Mouse (Mus musculus): ENCODE data around the gene Gins2.

Gins2 gene

DNA sequence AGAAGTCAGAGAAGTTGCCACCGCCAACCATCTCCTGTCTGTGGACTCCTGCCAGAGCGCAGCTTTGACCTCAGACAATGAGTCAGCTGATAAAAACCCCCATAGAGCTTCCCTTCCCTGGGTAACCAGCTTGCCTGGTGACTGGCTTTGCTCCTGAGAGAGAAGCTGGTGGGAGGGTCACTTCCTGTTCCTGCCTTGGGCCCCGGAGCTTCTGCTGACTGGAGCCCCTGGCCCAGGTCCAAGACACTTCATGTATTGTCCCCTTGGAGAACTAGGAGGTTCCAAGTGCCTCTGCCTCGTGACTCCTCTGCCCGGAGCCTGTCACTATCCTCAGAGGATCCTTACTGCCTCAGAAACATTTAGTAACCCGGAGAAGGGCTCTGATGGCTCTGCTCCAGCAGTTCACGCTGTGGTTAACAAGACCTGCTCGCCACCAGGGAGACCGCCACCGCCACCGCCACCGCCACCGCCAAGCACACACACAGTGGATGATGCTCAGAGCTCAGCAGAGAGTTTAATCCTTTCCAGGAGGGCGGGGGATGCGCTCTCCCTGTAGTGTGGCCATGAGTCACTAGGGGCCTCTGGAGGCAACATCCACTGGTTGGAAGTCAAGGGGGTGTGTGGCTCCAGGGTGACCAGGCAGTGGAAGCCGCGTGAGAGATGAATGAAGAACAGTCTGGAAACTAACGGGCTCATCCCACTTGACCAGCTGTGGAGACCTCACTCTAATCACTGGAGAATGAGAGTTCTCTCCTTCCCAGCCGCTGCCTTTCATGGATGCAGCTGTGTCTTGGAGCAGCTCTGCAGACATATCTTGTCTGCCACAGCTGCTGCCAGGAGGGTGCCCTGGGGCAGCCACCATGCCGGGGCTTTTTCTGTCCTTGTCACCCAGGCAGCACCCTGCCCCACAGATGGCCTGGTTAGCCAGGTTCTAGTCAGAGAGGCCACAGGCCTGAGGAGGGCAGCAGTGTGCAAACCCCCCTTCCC is 25.0 kb downstream of the Gins2 start:
- peak; percentile 56 for DNase-seq

GRCm38 (mm10) chr8:120563348-120563724 is 25.8 kb downstream of the Gins2 start:
- no peak for DNase-seq

DNA sequence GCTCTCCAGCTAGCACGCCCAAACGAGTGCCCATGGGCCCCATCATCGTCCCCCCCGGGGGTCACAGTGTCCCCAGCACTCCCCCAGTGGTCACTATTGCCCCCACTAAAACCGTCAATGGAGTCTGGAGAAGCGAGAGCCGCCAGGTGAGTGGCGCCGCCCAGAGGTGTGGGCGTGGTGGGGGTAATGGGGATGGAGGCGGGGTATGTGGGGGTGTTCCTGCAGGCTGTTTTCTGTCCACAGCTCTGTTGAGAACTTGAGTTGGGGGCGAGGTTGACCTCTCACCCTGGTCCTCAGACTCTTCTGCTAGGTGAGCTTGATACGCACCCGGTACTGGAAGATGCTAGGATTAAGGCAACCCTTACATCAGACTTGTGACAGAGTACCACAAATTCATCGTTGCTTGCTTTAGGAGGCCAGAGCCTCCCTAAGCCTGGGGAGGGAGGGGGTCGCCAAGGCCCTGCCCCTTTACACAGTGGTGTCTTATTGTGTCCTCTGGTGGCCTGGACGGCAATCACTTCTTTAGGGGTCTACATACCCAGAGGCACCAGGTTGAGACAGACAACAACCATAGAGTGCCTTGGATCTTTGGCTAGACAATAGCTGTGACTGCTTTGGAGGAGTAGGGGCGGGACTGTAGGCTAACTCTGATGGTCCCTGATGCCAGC is 26.3 kb downstream of the Gins2 start:
- DNase-seq: no peak

- DNase-seq: no peak
Measured at GRCm38 (mm10) chr8:120561539-120562435, 27.3 kb downstream of the Gins2 start.

DNA sequence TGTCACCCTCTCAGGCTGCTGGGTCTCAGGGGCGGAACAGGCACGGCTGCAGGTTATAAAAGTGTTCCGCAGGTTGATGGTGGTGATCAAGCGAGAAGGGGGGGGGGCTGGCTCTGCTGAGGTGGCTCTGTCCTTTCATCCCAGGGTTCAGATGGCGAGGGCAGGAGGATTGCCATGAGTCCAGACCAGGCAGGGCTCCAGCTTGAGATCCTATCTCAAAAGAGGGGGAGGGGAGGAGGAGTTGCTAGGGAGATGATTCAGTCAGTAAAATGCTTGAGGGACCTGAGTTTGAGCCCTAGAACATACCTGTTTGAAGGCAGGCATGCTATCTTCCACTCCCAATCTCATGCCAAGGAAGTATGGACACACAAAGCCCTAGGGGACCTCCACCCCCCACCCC is 28.6 kb downstream of the Gins2 start:
- DNase-seq: no peak

DNA sequence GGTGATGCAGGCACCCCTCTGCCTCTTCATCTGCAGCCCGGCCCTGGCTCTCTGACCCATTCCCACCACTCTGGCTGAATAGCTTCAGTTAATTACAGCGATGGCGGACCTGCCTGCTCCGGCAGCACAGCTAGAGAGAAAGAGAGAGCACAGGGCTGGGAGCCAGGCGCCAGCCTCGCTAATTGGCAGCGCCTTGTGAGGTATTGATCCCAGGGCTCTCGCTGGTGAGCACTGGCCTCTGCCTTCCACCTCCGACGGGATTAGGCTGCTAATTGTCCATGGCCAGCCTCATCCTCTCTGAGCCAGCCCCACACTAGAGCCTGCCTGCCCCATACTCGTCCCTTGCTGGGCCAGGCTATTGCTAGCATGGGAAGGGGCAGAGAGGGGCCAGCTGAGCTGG is 29.4 kb downstream of the Gins2 start:
- DNase-seq: no peak

DNA sequence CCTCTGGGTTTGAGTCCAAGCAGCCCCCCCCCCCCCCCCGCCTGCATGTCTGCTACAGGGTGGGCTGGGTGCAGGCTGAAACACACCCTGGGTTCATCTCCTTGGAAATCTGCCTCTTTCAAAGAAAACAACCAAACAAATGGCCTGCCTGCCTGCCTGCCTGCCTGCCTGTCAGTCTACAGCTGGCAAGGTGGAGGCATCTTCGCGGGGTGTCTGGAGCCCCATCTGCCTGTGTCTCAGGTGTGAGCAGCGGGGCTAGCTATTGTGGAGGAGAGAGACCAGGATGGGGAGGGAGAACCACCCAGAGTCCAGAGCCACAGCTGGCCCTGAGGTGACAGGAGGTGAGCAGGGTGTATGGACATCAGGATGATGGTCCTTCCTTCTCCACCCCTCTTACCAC is 30.9 kb downstream of the Gins2 start:
- DNase-seq: no peak

DNA sequence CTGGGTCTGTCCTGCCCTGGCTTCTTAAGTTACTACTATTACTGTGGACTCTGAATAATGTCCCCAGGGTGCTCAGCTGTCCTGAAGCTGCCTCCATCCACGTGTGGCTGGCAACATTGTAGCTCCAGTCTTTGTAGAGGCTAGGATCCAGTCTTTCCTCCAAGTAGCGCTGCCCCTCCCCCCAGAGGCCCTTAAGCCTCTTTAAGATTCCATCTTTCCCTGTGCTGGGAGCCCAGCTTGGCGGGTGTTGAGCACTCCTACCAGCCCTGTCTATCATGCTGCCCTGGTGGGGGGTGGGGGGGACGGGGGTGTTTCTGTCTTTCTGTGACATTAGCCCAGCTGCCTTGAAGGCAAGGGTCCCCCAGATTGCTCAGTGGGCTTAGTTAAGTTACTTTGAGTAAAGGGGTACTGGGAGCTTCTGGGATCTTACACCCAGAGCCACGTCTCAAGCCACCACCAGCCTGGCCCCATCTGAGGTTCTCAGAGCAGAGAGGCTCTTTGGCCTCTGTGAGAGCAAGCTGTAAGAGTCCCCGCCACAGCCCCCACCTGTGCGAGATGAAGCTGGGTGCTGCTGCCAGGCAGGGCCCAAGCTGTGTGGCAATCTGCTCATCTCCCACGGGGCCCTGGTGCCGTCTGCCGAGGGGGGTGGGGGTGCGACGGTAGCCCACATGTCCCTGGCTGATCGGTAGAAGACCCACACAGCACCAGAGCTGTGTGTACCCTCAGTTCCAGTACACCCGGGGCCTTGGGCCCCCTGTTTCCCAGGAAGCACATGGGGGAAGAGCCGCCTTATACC is 31.7 kb downstream of the Gins2 start:
- DNase-seq: peak; percentile 75

DNA sequence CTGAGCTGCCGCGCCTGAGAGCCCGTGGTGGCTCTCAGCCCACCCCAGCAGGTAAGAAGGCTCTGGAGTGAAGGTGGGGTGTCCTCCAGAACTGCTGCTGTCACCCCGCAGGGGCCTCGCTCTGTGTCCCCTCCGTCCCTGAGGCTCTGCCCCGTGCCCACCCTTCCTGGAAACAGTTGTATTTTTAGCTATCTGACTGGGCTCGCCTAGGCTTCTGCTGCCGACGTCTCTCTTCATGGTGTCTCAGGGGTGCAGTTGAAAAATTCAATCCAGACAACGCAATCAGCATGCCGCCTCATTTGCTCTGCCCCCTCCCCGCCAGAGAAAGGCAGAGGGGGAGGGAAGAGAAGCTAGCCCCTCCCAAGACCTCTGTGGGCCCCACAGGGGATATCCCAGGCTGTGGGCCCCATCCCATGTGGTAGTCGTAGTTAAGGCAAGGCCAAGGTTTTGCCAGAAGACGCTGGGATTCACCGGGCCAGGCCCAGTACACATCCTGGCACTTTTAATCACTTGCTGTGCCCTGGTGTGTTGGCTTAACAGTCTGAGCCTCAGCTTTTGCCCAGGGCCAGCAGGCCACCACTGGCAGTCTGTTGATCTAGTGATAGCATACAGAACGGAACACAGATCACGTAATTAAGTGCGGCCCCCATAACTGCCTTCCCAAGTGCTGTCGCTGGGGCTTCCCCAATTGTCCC is 32.8 kb downstream of the Gins2 start:
- no peak for DNase-seq

GRCm38 (mm10) chr8:120554466-120555039 is 34.6 kb downstream of the Gins2 start:
- DNase-seq: no peak

DNA sequence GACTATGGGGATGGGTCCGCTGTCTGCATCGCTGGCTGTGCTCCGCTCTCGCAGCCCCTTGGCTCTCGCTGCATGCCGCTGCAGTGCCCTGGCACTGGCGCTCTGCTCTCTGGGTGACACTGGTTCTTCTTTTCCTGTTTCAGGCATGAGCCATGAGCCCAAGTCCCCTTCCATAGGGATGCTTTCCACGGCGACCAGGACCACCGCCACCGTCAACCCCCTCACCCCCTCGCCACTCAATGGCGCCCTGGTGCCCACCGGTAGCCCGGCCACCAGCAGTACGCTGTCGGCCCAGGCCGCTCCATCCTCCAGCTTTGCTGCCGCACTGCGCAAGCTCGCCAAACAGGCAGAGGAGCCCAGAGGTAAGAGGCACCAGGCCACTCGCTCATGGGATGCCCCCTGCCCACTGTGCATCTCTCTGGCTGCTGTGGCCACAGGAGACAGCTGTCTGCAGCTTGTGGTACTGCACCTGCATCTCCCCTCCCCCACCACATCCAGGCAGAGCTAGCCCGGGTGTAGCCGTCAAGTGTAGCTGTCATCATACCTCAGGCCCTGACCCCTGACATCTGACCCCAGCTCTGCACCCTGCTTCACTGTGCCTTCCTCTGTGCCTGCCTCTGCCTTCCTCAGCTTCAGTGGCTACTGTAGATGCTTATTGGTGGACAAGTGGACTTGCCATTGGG is 35.5 kb downstream of the Gins2 start:
- no peak for DNase-seq

GRCm38 (mm10) chr8:120552509-120552908 is 36.6 kb downstream of the Gins2 start:
- no peak for DNase-seq

DNA sequence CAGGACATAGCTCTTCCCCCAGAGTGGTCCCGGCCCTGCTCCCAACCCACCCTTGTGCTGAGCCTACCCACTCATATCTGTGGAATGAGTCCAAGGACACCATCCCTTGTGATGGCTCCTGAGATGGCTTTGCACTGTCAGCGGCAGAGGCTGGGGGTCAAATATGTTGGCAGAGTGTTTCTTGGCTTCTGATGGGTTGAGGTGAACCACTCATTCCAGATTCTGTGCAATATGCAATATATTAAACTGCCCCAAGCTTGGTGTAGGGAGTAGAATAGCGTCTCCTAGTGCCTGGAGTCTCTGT is 37.5 kb downstream of the Gins2 start:
- no peak for DNase-seq

- DNase-seq: no peak
Measured at GRCm38 (mm10) chr8:120550937-120551676, 38.0 kb downstream of the Gins2 start.

- DNase-seq: no peak
Measured at GRCm38 (mm10) chr8:120550430-120550829, 38.7 kb downstream of the Gins2 start.

GRCm38 (mm10) chr8:120549922-120550321 is 39.2 kb downstream of the Gins2 start:
- DNase-seq: no peak

DNA sequence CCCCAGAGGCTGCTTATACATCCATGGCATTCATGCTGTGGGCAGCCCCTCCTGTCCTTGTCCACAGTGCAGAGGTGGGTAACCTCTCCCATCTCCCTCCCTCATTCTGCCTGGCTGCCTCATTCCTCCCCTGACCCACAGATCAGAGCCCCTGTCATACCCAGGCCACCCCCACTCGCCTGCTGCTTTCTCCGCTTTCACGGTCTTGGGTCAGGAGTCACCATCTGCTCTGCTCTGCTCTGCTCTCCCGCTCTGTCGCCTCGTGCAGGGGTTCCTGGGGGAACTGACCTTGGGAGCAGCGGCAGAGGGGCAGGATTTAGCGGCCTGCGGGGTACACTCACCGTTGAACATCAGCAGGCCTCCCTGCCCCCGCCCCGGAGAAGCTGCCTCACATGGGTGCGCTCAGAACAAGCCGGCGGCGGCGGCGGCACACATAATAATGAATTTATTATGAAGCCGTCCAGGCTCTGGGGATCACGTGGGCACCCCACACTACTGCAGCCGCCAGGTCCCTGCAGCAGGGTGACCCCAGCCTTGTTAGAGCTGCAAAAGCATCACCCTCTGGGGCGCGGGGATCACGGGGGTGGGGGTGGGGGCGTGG is 39.7 kb downstream of the Gins2 start:
- DNase-seq: peak; percentile 40

GRCm38 (mm10) chr8:120548313-120548761 is 40.8 kb downstream of the Gins2 start:
- peak; percentile 57 for DNase-seq

DNA sequence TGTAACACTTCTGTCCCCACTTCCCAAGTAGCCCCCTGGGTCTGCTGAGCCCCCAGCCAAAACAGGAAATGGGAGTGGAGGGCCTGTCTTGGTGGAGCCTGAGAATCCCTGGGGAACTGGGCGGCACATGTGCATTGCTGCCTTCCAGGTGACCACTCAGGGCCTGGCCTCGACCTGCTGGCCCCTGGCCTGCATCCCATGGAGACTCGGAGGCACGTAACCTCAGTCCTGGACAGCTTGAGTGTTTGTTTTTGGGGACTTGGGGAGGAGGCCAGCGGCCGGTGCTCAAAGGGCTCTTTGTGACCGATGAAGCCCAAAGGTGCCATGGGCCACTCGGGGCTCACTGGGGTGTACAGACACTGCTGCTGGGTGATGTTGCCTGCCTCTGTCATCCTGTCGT is 41.5 kb downstream of the Gins2 start:
- no peak for DNase-seq

- no peak for DNase-seq
Measured at GRCm38 (mm10) chr8:120544155-120544554, 44.9 kb downstream of the Gins2 start.
